Mouse (Mus musculus) olfactory bulb, adult 2 months (tissue): ENCODE data around the gene Ak5.

Experiments
- CTCF ChIP-seq: fragments of 200-500 bp; IDR thresholded peaks from 2 replicates; pipeline ENCODE4 v1.5.1; 2012; ENCODE audit warnings: low read depth, mild to moderate bottlenecking, low read length, moderate library complexity; ENCODE audit not compliant: insufficient read depth
- POLR2A ChIP-seq: fragments of 200-500 bp; IDR thresholded peaks from 2 replicates; pipeline ENCODE4 v1.6.1; 2012; ENCODE audit warnings: mild to moderate bottlenecking, low read depth, low read length, moderate library complexity; ENCODE audit not compliant: insufficient read depth

- no peak for TF ChIP-seq CTCF
- TF ChIP-seq POLR2A: no peak
Measured at GRCm38 (mm10) chr3:152483800-152484199, 184.4 kb downstream of the Ak5 start.
